Mouse (Mus musculus) fibroblast of lung, adult 2 months (primary cell): ENCODE measurements at regions not wholly inside any gene's neighbourhood (a gene's known extent, or its start where the extent isn't known, plus 50 kb on each side); places are given as distances from the start of the nearest gene placed in this dataset.
"Not testable (repeated sequence)": the region's sequence is repeated elsewhere in the genome, so short reads cannot be mapped to it uniquely, and the experiment has no call there.

Experiments used
- DNase-seq: peaks from one replicate; pipeline ENCODE4 v3.0.0-alpha.2; 2011; ENCODE audit warnings: low read depth

DNA sequence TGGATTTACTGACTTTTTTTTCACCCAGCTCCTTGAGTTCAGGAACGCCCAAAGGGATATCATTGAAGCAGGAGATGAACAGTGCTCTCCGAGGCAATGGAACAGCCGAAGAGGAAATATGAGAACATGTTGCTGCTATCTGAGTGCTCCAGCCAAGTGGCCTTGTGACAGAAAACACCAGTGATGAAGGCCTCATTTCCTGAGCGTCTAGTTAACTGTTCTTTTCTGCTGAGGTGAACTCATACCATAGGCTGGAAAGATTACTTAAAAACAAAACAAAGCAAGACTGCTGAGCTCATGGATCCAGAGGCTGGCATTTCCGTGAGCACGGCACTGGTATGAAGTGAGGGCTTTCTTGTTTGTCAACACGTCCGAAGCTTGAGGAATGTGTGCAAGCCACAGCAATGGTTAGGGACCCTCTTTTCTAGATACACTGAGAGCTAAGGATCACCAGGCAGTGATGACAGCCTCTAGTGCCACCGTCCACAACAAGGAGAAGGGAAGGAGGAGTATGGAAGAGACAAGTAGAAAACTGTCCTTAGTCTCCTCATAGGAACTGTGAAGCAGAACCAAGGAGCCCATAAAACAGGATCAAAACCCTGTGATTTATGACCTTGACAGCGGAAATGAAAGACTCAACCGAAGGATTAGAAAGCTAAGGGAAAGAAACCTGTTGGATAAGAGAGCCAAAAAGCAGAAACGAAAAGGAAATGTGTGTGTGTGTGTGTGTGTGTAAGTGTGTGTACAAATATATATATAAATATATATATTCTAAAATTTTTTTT lies 200.4 kb downstream of the Fam43a start:
- DNase-seq = no peak

DNA sequence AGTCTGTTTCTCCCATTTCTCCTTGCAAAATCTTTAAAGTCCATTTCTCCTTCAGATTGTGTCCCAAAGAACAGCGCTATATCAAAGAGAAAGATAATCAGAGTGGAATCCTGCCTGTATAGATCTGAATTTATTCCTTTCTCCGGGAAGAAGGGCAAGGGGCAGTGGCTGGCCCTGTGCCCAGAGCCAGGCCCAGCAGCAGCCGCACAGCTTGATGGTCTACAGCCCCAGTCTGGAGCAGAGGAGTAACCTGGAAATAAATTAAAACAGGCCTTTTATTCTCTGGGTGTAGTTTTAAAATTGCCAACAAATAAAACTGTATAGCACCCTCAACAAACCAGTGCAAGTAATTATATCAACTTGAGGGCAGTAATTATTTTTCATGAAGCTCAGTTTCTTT lies 204.5 kb downstream of the Fam43a start:
- no peak for DNase-seq

DNA sequence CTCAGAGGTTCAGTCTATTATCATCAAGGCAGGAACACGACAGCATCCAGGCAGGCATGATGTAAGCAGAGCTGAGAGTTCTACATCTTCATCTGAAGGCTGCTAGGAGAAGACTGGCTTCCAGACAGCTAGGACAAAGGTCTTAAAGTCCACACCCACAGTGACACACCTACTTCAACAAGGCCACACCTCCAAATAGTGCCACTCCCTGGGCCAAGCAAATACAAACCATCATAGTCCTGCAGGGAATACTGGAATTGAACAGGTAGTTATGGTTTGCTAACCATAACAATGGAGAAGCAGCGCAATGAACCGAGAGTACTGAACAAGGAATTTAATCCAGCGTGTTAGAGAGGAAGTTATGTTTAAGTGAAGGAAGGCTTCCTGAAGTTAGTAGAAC lies 206.7 kb downstream of the Fam43a start:
- not testable (repeated sequence) for DNase-seq

DNA sequence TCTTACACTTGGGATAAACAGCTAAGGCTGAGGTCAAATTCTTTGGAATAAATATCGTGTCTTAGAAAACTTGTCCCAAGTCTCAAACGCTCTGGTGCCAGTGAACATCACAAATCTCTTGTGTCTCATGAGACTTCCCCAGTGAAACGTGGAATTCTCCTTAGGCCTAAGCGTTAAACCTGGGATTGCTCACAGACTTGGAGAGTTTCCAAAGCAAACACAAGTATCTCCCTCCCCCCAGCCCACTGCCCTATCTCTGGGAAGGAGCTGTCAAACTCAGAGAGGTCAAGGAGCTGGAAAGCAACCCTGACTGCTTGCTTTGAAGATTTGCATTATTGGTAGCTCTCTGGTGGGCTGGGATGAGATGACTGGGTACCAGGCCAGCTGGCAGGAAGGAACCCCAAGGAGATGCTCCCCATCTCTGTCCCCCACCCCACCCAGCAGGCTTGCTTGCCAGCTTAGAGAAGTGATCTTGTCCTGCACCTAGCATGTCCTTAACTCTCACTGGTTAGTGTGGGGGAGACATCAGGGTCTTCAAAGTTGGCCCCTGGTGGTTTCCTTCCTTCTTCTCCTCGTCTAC lies 219.1 kb downstream of the Fam43a start:
- no peak for DNase-seq

DNA sequence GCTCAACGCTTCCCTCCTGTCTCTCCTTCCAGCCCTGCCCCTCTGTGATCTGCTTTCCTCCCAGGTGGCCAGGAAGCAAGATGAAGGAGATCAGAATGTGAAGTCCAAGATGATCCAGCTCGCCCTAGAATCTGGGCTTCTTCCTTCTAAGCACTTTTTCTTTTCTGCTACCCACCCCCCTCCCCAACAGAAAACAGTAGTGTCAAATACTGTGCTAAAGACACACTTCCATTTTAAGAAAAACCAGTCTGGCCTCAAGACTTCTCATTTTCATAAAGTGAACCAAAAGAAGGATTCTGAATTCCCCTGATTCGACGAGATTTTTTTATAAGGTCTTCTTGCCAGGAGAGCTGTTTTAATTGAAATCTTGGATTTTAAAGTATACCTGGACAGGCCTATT lies 219.8 kb downstream of the Fam43a start:
- DNase-seq = no peak

DNA sequence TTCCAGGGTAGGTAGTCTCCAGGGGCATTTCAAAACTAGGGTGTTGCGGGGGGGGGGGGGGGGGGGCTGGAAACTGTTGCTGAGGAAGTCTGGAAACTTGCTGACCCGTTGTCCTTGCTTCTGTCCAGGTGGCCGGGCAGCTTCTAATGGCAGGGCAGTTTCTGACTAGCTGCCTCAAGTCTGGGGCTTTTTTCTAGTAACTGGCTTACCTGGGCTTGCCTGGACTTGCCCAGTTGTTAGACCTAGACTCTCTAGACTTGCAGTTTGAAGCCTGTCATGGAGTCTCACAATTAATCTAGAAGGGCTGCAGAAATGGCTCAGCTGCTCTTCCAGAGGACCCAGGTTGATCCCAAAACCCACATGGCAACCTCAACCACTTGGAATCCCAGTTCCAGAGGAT lies 220.7 kb downstream of the Fam43a start:
- no peak for DNase-seq

DNA sequence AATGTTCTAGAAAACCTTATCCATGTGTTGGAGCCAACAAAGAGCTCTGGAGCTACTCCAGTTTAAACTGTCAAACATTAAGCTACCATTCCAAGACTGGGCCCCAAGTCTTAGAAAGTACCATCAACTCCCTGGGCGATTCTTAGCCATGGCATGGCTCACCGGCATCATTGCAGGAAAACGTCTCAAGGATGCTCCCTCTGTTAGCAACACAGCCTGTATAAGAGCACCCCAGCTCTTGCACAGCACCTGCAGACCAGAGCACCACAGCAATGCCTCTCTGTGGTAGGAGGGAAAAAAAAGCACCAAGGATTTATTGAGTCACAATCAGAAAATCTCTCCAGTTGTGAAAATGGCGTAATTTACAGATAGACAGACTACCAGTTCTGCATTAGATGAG lies 221.2 kb downstream of the Fam43a start:
- DNase-seq = no peak

DNA sequence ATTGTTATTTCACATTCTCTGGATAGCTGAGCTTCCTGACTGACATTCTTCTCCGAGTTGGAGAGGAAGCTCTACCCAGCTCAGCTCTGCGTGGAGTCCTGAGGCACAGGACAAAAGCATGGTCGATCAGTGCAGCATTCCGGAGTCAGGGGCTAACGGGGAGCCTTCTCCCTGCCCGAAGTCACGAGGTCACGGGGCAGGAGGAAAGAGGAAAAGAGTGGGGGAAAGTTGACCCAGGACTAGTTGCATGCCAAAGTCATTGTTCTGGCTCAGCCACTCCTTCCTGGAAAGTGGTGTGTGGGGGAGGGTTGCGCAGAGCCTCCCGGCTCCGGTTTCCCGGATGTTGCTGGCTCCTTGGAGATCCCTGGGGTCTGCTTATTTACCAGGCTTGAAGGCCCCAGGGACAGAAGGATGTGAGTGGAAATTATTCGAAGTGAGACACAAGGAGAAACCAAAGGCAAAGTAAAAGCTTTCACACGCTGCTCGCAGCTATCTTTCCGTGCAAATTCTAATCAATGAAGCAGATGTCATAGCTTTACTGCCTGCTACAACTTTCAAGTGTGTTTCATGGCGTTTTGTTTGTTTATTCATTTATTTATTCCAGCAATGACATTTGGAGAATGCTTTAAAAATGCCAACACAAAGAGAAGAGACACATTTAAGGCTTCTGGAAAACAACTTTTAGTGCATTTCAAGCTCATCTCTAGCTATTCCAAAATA lies 221.8 kb downstream of the Fam43a start:
- no peak for DNase-seq

DNA sequence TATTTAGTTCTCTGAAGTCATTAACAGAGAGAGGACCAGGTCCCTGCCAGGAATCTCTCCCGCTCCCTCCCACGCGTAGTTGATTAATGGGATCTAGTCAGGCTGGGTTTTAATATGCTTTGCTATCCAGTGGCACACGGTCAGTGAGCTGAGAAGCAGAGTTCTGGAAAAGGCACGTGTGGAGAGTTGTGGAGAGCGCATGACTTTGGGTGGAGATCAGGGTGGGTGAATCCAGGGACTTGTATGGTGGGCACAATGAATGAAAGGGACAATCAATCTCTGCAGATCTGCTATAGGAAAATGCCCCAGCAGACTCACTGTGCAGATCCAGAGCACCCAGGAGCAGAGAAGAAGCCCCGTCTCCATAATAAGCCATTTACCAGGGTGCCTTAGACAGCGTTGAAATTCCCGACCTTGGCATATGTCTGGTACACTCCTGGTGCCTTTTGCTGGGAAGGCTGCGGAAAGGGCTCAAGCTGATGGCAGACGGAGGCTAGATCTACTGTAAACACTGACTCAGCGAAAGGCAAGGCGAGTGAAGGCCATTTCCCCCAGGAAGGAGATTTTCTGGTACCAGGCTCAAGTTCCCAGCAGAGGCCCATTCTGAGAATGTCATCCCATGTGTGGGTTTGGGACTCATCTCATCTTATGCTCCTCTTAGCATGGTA lies 222.5 kb downstream of the Fam43a start:
- DNase-seq = no peak

DNA sequence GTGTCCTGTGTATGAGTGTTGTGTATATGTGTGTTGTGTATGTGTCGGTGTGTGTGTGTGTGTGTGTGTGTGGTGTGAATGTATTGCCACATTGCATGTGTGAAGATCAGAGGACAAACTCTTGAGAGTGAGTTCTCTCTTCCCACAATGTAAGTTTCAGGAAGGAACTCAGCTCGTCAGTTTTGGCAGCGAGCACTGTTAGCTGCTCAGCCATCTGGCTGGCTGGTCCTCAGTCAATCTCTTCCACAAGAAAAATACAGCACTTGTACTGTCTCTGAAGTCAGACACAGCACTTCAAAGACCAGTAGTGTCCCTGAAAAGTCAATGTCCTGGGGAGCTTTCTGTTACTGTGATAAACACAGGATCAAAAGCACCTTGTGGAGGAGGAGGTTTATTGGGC lies 226.6 kb downstream of the Fam43a start:
- no peak for DNase-seq

DNA sequence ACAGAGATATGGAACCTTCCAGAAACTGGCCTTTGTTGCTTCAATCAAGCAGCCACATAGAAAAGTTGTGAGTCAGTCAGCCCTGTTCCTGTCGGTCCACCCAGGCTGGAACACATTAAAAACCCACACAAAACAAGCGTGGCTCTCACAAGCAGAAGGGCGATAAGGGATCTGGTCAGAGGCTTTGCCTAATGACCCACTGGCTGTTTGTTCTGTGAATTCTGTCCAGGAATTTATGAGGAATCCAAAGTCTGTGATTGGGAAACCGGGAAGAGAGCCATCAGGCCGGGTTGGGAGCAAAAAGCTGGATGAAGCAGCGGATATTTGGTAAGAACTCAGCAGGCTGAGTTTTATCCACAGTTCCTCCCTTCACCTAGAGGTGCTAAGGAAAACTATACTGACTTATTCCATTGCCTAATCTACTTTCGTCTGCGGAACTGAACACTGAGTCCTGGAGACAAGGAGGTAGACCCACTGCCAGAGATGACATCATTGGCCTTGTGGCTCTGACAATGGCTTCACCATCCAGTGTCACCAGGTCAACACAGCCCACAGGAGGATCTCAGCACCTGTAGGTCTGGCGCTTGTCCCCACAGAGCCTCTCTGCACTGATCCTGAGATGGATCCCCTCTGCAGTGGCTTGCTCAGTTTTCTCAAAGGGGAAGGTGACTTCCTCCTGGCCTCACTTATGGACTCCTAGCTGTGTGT lies 228.5 kb downstream of the Fam43a start:
- peak; percentile 94 for DNase-seq

DNA sequence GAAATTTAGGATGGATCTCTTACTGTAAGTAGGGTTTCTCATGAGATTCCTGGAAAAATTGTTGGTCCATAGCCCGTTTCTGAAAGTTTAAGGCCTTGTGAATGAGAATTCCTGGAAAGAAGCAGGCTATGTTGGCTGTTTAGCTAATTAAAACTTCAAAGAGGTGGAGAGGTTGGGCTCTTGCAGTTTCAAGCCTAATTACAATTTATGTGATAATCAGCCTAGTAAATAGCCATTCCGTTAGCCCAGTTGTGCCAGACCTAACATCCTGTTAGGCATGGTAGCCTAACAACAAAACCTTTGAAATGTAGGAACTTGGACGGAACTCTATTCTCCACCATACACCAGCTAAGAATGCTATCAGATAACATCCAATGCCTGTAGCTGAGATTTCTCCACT lies 235.0 kb downstream of the Fam43a start:
- no peak for DNase-seq

DNA sequence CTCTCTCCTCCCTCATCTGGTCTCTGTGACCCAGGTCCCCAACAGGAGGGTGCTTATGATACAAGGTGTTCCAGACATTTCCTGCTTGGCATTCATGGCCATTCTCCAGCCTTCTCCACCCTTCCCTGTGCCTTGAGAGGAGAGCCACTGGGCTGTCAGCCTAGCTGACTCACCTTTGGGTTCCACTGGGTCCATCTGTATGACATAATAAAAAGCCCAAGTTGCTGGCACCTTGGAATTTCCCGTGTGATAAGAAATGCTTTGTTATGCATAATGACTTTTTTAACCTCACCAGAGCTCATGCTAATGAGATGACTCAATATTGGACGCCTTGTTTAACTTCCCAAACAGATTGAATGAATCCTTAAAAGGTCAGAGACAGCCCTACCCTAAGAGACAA lies 236.2 kb downstream of the Fam43a start:
- no peak for DNase-seq

DNA sequence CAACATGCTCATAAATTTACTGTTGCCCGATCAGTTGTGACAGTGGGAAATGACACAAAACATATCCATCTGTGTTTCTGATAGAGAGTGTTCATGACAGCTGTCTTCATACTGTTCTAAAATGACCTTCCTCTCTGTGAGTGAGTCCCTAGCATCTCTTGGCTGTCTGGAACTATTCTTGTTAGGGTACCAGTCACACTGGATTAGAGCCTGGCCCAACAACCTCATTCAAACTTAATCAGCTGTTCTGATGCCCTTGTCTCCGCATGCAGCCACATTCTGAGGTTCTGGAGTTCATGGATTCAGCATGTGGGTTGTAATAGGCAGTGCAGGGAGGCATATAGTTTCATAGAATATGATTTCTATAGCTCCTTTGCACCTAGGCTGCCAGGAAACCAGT lies 238.4 kb downstream of the Xxylt1 start:
- no peak for DNase-seq

DNA sequence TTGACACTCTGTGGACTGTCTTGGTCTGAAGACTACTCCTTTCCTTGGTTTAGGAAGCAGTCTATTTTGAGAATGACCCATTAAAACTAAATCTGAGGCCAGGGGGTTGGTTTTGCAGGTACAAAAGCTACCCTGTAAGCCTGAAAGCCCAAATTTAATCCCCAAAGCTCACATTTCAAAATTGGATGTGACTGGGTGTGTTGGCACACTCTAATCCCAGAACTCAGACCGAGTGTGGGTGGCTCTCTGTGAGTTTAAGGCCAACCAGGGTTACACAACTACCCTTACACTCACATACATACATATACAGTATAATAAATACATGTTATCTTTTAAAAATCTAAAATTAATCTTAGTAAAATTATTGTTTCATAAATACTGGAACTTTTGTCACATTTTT lies 228.6 kb downstream of the Xxylt1 start:
- no peak for DNase-seq

DNA sequence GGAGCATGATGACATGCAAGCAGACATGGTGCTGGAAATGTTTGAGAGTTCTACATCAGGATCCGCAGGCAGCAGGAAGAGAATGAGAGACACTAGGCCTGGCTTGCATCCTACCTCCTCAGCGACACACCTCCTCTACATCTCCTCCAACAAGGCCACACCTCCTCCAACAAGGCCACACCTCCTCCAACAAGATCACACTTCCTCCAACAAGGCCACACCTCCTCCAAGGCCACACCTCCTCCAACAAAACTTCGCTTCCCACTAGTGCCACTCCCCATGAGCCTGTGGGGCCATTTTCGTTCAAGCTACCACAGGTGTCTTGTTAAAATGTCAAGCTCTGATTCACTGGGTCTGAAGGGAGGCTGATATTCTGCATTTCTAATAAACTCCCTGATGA lies 226.5 kb downstream of the Xxylt1 start:
- DNase-seq = no peak

DNA sequence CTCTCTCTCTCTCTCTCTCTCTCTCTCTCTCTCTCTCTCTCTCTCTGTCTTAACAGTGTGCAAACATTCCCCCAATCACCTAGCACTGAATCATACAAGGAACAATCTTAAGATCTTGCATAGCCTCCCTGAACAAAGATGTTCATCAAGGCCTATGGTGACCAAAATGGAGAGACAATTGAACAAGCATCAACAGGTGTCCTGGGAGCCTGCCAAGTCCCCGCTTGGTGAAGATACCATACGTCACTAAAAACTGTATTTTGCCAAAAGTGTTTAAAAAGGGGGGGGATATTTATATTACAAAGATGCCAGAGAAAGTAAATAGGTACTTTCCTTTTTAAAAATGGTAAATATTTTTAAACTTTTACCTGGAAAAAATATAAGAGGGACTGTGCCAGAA lies 223.6 kb downstream of the Xxylt1 start:
- no peak for DNase-seq

DNA sequence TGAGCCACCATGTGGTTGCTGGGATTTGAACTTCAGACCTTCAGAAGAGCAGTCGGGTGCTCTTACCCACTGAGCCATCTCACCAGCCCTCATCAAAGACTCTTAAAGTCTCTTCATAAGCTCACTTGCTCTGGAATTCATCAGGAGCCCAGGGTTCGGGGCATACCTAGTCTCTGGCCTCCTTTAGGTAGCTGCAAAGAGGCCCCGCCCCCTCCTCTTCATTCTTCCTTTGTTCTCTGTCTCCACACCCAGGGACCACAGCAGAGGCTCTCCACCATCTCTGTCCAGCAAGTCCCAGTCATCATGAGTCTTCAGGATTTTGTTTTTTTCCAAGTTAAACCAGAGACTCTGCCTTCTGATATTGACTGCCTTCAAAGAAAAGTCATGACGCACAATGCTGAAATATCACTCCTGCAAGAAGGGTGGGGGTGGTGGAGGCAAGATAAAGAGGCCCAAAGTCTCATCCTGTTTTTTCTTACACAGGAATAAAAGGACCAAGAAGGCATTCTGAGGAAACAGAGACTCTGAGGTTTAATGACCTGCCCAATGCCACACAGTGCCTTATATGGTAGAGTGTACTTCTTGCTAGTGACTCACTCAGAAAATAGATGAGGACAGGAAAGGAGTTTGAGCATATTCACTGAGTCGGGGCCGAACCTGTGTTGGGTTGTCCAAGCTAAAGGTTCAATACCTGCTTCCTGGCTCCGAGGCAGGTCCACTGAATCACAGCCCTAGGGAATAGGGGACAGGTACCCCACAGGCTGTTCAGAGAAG lies 211.9 kb downstream of the Xxylt1 start:
- DNase-seq = no peak

DNA sequence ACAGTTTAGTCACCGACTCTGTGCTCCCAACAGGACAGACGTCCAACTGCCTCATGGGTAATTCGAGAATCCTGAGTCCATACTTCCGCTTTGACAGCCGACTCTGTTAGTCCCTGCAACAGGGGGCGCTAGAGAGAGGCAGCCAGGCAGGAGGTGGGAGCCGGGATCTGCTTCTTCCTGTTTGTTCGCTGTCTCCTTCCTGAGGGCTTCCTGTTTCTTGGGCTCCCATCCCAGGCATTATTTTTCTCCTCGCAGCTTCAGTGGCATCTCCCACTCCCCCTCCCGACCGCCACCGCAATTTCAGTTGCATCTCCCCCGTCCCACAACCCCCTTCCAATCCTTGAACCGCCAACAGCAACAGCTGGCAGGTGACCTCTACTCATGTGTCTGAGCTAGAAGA lies 211.1 kb downstream of the Xxylt1 start:
- DNase-seq = no peak

DNA sequence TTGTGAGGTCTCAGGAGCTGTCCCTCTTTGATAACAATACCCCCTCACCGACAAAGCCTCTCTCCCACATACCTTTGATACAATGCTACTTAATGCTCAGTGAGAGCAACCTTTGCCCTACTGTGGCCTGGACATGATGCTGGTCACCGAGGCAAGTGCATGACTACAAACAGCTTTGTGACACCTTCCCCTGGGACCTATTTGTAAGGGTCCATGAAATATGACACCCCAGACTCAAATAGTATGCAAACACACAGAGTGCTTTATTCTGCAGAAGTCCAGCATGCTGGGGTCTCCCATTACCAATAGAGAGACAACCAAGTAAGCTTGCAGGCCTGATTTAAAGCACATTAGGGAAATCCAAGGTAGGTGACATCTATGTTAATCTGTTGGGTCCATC lies 210.6 kb downstream of the Xxylt1 start:
- no peak for DNase-seq

DNA sequence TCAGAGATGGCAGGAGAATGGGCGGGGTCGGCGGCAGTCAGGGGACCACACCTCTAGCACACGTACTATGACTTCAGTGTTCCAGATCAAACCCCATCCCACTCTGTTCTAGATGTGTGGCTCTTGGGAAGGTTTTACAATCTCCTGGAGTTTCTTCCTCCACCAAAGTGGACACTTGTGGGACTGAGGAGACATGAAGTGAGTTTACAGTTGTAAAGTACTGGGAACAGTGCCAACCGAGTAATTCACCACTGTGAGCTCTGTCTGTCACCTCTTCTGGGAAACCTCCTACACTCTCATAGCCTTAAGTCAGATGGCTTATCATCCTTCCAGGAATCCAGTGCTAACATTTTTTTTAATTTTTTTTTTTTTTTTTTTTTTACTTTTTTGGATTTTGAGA lies 209.1 kb downstream of the Xxylt1 start:
- DNase-seq = no peak
